Mouse (Mus musculus): ENCODE data around the gene Plxna1. TPM values are rescaled to one million over a fixed set of nuclear protein-coding genes. Genes with fewer than 3 reads are reported as not detected.

The Plxna1 gene
- polyA plus RNA-seq (2016; fragmentation: Nextera tagmentation; extraction: Ambion mirVana): 46.0 and 54.1 TPM in 2 replicates

DNA sequence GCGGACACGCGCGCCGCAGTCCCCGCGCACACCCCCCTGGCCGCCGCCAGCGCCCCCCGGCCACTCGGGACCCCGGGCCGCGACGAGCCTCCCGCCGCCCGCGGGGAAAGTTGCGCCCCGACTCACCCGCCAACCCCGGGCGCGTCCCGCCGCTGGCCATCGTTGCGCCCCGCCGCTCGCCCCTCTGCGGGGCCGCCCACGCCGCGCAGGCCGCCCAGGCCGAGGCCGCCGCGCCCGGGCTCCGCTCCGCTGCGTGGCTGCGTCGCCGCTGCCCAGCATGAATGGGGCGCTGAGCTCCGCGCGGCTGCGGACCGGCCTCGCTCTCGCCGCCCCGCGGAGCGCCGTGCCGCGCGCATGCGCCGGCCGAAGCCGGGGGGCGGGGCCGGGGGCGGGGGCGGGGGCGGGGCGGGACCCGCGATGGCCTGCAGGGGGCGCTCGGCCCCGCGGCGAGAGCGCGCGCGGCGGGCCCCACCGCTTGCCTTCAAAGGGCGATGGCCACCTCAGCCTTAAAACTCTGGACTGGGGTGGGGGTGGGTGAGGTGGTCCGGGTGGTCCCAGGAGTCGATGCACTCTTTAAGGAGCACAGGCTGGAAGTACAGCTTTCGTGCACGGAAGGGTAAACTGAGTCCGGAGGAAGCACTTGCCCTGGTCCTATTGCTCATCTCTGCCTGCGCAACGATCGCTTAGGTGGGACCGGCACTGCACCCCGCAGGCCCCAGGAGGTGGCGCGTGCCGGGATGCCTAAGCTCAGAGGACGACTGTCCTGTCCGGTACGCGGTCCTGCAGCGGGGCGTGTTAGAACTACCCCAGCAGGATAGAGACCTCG is at the start of gene Plxna1:
Plxna1 (minus strand) TSS at position 340 of the 826 bp plus-strand sequence.
- ATAC-seq (ENCODE audit: low FRiP score, low read depth): peak; percentile 81
- Histone ChIP-seq H3K4me2 (replicated peaks) (peak within 1 kb of the TSS; percentile 90), H3K27me3 (replicated peaks) (peaks cover 8% of the 10 kb centered on the region; the same call in 1 of the 2 replicates), H3K36me3 (0 out of 2 replicates have a peak, but pooled peaks cover under 1% of the 10 kb centered on the region), H3K4me1 (peaks cover 47% of the 10 kb centered on the region), H3K9ac (peak within 1 kb of the TSS; percentile 99), H3K4me3 (peak within 1 kb of the TSS; percentile 98), H3K27ac (peak within 1 kb of the TSS; percentile 50; the same call in 1 of the 2 replicates), H3K9me3 (no peaks in the 10 kb centered on the region)
- WGBS: under 1% methylated on average over 100 of the region's 110 CpGs

- no peak overlapping the region for H3K9ac ChIP-seq
- H3K4me3 ChIP-seq: no peak overlapping the region
- H3K27ac ChIP-seq: no peak overlapping the region
- no peaks in the 10 kb centered on the region for H3K36me3 ChIP-seq
- no peak for ATAC-seq (ENCODE audit: low FRiP score, low read depth)
- no peaks in the 10 kb centered on the region for H3K4me1 ChIP-seq
- H3K9me3 ChIP-seq: no peaks in the 10 kb centered on the region
- H3K4me2 ChIP-seq (replicated peaks): no peak overlapping the region
- 85% methylated on average over 1 of the region's 1 CpGs for WGBS
- no peaks in the 10 kb centered on the region for H3K27me3 ChIP-seq (replicated peaks)
Measured at GRCm38 (mm10) chr6:89409041-89409440, 46.6 kb upstream of the Plxna1 start.

DNA sequence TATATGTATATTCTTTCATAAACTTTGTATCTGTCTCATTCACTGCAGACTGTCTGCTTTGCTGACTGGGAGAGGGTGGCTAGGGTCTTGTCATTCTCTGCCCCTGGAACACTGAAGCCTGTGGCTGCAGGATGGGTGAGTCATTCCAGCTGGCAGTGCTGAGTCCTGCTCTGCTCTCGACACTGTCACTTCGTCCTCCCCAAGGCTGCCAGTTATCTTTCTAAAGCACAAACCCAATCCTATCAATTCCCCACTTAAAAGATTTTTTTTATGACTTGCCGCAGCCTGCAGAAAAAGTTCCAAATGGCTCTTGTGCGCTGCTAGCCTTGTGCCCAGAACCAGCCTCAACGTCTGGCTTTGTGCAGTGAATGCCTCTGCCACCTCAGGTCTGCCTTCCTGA is 45.8 kb upstream of the Plxna1 start:
- H3K27ac ChIP-seq: no peak overlapping the region
- no peak overlapping the region for H3K9ac ChIP-seq
- H3K4me2 ChIP-seq (replicated peaks): no peak overlapping the region
- no peaks in the 10 kb centered on the region for H3K9me3 ChIP-seq
- H3K4me3 ChIP-seq: no peak overlapping the region
- H3K36me3 ChIP-seq: no peaks in the 10 kb centered on the region
- ATAC-seq (ENCODE audit: low FRiP score, low read depth): no peak
- 87% methylated on average over 5 of the region's 5 CpGs for WGBS
- H3K27me3 ChIP-seq (replicated peaks): no peaks in the 10 kb centered on the region
- no peaks in the 10 kb centered on the region for H3K4me1 ChIP-seq

DNA sequence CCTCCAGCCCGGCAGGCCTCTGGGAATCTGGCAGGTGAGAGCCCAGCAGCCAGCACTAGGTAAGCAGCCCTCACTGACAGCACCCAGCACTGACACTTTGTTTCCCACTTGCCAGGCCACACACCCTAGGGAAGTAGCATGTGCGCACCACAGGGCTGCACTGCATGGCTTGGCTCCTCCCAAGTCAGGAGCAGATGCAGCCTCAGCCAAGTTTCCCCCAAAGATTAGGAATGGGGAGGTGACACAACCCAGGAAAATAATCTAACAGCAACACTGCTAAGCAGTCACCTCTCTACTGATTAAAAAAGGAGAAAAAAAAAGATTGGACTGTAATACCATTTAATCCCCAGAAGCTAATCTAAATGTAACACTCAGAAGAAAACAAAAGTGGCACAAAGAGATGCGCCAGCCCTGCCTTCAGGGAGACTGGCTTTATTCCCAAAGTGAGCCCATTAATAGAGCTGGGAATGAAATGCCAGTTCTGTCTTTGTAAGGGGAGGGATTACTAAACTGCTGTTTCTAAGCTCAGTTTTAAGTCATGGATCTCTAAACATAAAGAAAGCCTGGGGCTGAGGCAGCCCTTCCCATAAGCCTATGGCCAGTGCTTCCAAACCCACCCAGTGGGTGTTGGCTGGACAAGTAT is 44.9 kb upstream of the Plxna1 start:
- H3K27me3 ChIP-seq (replicated peaks): no peaks in the 10 kb centered on the region
- H3K4me2 ChIP-seq (replicated peaks): no peak overlapping the region
- 88% methylated on average over 3 of the region's 3 CpGs for WGBS
- H3K9me3 ChIP-seq: no peaks in the 10 kb centered on the region
- no peak for ATAC-seq (ENCODE audit: low FRiP score, low read depth)
- H3K9ac ChIP-seq: no peak overlapping the region
- H3K36me3 ChIP-seq: no peaks in the 10 kb centered on the region
- H3K27ac ChIP-seq: no peak overlapping the region
- no peaks in the 10 kb centered on the region for H3K4me1 ChIP-seq
- H3K4me3 ChIP-seq: no peak overlapping the region

- no peak overlapping the region for H3K4me3 ChIP-seq
- no peaks in the 10 kb centered on the region for H3K36me3 ChIP-seq
- H3K27me3 ChIP-seq (replicated peaks): no peaks in the 10 kb centered on the region
- H3K9me3 ChIP-seq: no peaks in the 10 kb centered on the region
- H3K27ac ChIP-seq: no peak overlapping the region
- H3K9ac ChIP-seq: no peak overlapping the region
- ATAC-seq (ENCODE audit: low FRiP score, low read depth): no peak
- H3K4me1 ChIP-seq: no peaks in the 10 kb centered on the region
- no peak overlapping the region for H3K4me2 ChIP-seq (replicated peaks)
- 82% methylated on average over 2 of the region's 2 CpGs for WGBS
Measured at GRCm38 (mm10) chr6:89404964-89405363, 42.5 kb upstream of the Plxna1 start.

- no peaks in the 10 kb centered on the region for H3K4me1 ChIP-seq
- WGBS: 62% methylated on average over 2 of the region's 2 CpGs
Measured at GRCm38 (mm10) chr6:89403257-89404225, 41.1 kb upstream of the Plxna1 start.

GRCm38 (mm10) chr6:89402406-89402805 is 40.0 kb upstream of the Plxna1 start:
- H3K36me3 ChIP-seq: no peaks in the 10 kb centered on the region
- 55% methylated on average over 2 of the region's 2 CpGs for WGBS
- no peaks in the 10 kb centered on the region for H3K27me3 ChIP-seq (replicated peaks)
- H3K9me3 ChIP-seq: no peaks in the 10 kb centered on the region
- no peak overlapping the region for H3K4me3 ChIP-seq
- ATAC-seq (ENCODE audit: low FRiP score, low read depth): no peak
- H3K4me2 ChIP-seq (replicated peaks): no peak overlapping the region
- H3K9ac ChIP-seq: no peak overlapping the region
- H3K4me1 ChIP-seq: no peaks in the 10 kb centered on the region
- no peak overlapping the region for H3K27ac ChIP-seq

More at GRCm38 (mm10) chr6:89403257-89404225, 41.1 kb upstream of the Plxna1 start:
- no peak overlapping the region for H3K4me3 ChIP-seq
- H3K9ac ChIP-seq: no peak overlapping the region
- no peaks in the 10 kb centered on the region for H3K36me3 ChIP-seq
- H3K27me3 ChIP-seq (replicated peaks): no peaks in the 10 kb centered on the region
- no peak overlapping the region for H3K27ac ChIP-seq
- H3K9me3 ChIP-seq: no peaks in the 10 kb centered on the region
- no peak for ATAC-seq (ENCODE audit: low FRiP score, low read depth)
- no peak overlapping the region for H3K4me2 ChIP-seq (replicated peaks)

DNA sequence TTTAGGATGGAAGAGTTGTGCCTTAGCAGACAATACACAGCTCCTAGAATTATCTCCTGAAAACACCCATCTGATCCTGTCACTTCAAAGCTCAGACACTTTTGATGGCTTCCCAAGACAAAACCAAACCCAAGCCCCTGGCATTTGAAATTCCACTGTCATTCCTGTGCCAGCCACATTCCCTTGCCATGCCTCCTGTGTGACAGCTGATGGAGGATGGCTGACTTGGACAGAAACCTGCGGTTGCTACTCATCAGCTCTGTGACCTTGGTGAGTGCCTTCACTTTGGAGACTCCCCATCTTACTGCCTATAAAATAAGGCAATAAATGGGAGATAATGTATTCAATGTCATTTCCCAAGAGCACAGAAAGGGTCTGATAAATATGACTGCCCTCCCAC is 37.1 kb upstream of the Plxna1 start:
- Histone ChIP-seq H3K4me1 (no peaks in the 10 kb centered on the region), H3K4me3 (no peak overlapping the region), H3K4me2 (replicated peaks) (no peak overlapping the region), H3K9me3 (no peaks in the 10 kb centered on the region), H3K27ac (no peak overlapping the region), H3K36me3 (no peaks in the 10 kb centered on the region), H3K9ac (no peak overlapping the region), H3K27me3 (replicated peaks) (no peaks in the 10 kb centered on the region)
- WGBS: 92% methylated on average over 1 of the region's 1 CpGs
- ATAC-seq (ENCODE audit: low FRiP score, low read depth): no peak

DNA sequence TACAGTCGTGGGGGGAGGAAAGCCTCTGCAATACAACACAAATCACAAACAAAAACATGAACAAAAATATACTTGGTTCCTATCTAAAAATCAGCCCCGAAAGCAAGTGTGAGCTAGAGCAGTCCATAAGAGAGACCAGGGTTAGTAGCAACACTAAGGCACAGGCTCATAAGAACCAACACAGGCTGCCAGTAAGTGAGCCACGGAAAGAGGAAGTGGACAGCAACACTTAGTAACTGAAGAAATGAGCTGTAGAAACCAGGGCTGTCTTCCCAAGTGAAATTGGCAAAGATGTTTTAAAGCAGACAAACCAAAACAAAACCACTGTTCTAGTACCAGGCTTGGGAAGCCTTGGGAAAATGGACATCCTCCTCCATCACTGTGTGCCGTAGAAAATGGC is 35.5 kb upstream of the Plxna1 start:
- no peaks in the 10 kb centered on the region for H3K4me1 ChIP-seq
- H3K27me3 ChIP-seq (replicated peaks): no peaks in the 10 kb centered on the region
- no peak for ATAC-seq (ENCODE audit: low FRiP score, low read depth)
- no peak overlapping the region for H3K4me2 ChIP-seq (replicated peaks)
- no peak overlapping the region for H3K9ac ChIP-seq
- no peaks in the 10 kb centered on the region for H3K36me3 ChIP-seq
- no peaks in the 10 kb centered on the region for H3K9me3 ChIP-seq
- WGBS: 89% methylated on average over 4 of the region's 4 CpGs
- H3K4me3 ChIP-seq: no peak overlapping the region
- no peak overlapping the region for H3K27ac ChIP-seq

GRCm38 (mm10) chr6:89393820-89394219 is 31.4 kb upstream of the Plxna1 start:
- H3K27me3 ChIP-seq (replicated peaks): no peaks in the 10 kb centered on the region
- H3K4me3 ChIP-seq: no peak overlapping the region
- WGBS: 95% methylated on average over 2 of the region's 2 CpGs
- H3K9me3 ChIP-seq: no peaks in the 10 kb centered on the region
- no peaks in the 10 kb centered on the region for H3K4me1 ChIP-seq
- ATAC-seq (ENCODE audit: low FRiP score, low read depth): no peak
- no peak overlapping the region for H3K27ac ChIP-seq
- no peak overlapping the region for H3K4me2 ChIP-seq (replicated peaks)
- no peak overlapping the region for H3K9ac ChIP-seq
- no peaks in the 10 kb centered on the region for H3K36me3 ChIP-seq

DNA sequence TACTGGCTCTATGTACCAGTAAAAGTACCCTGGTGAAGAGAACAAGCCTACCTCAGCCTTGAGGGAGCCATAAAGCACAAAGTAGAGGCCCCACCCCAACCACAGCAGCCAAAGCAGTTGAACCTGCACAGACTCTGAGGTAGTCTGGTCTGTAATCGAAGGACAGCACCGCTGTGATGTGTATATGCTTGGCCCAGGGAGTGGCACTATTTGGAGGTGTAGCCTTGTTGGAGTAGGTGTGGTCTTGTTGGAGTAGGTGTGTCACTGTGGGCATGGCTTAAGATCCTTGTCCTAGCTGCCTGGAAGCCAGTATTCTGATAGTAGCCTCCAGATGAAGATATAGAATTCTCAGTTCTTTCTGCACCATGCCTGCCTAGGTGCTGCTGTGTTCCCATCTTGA is 29.8 kb upstream of the Plxna1 start:
- no peak overlapping the region for H3K4me3 ChIP-seq
- ATAC-seq (ENCODE audit: low FRiP score, low read depth): no peak
- no peaks in the 10 kb centered on the region for H3K27me3 ChIP-seq (replicated peaks)
- H3K9me3 ChIP-seq: no peaks in the 10 kb centered on the region
- H3K4me1 ChIP-seq: no peaks in the 10 kb centered on the region
- H3K4me2 ChIP-seq (replicated peaks): no peak overlapping the region
- H3K9ac ChIP-seq: no peak overlapping the region
- 86% methylated on average over 2 of the region's 2 CpGs for WGBS
- no peak overlapping the region for H3K27ac ChIP-seq
- no peaks in the 10 kb centered on the region for H3K36me3 ChIP-seq

GRCm38 (mm10) chr6:89389771-89390170 is 27.4 kb upstream of the Plxna1 start:
- Histone ChIP-seq H3K9me3 (no peaks in the 10 kb centered on the region), H3K9ac (no peak overlapping the region), H3K4me3 (no peak overlapping the region), H3K27ac (no peak overlapping the region), H3K4me1 (no peaks in the 10 kb centered on the region), H3K27me3 (replicated peaks) (no peaks in the 10 kb centered on the region), H3K4me2 (replicated peaks) (no peak overlapping the region), H3K36me3 (no peaks in the 10 kb centered on the region)
- no peak for ATAC-seq (ENCODE audit: low FRiP score, low read depth)
- WGBS: 66% methylated on average over 7 of the region's 7 CpGs
